Mouse (Mus musculus): Measurements from ENCODE around the gene Emp3. TPM values are rescaled to one million over a fixed set of nuclear protein-coding genes. Genes with fewer than 3 reads are reported as not detected.

Gene Emp3
- 13.4 and 29.4 TPM in 2 replicates for polyA plus RNA-seq (2012; rRNA removed)

DNA sequence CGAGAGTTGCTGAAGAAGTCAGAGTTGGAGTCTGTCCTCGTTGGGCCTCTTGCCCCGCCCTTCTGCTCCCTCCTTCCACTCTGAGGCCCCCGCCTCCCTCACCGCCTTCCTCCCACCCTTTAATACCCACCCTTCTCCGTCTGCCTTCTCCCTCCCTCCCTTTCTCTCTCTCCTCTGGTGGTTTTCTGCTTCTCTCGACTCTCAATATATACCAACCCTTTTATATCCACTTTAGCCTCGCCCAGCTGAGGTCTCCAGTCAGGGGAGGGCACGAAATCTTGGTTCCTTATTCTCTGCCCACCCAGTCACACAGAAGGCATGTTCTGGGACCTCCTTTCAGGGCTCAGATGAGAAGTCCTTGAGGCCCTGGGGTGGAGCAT lies at the start of gene Emp3:
Emp3 (minus strand) TSS at position 163 of the 380 bp plus-strand sequence.

DNA sequence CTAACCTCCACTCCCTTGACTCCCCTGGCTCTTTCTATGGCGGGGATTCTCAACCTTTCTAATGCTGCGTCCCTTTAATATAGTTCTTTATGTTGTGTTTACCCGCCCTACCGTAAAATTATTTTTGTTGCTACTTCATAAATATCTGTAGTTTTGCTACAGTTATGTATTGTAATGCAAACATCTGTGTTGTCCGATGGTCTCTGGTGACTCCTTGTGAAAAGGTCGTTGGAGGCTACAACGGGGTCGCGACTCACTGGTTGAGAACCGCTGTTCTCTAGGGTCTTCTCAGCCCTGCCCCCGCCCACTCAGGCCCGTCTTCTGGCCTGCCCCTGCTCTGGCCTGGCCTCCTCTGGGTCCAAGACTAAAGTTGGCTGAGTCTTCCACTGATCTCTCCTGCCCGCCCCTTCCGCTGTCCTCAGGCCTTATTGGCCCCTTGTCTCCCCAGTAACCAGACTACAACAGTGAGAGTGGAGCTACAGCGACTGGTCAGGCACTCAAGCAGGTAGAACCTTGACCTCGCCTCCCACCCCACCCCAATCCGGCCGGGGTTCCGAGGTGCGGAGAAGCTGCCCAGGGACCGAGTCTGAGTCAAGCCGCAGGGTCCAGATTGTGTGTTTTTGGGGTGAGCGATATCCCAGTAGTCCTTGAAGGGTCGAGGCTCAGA lies 2.7 kb upstream of the Emp3 start, which contains the start of gene Ccdc114:
Ccdc114 (plus strand) TSS at position 311 of the 667 bp plus-strand sequence.

DNA sequence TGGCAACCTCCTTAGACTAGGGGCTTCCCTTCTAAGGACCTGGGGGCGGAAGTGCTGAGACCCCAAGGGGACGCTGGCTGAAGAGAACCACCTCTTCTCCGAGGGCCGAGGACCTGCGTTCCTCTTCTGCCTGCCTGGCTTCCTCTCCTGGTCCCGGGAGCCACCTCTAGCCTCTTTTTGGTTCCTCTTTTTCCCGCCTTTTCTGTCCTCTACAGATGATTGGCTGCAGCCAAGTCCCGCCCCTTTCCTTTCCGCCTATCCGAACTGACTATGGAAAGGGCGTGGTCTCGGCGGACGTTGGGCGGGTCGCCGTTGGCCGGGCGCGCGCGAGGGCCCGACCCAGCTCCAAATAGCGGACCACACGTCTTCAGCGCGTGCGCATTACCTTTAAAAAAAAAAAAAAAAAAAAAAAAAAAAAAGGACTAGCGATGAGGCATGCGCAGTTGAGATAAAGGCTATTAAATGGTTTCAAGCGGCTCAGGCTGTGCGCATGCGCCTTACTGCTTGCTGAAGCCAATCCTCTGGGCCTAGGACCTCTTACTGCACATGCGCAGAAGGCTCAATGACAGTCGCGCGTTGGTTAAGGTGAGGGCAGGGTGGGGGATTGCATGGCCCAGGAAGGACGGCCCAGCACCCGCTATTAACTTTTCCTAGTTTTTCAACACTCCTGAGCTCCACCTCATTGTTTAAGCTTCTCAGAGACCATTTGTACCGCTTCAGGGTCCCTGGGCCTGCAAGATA lies 24.5 kb downstream of the Emp3 start, which contains the start of the genes Syngr4 and Tmem143:
Syngr4 (minus strand) TSS at position 198 of the 741 bp plus-strand sequence.
Tmem143 (plus strand) TSS at position 425 of the 741 bp plus-strand sequence.

DNA sequence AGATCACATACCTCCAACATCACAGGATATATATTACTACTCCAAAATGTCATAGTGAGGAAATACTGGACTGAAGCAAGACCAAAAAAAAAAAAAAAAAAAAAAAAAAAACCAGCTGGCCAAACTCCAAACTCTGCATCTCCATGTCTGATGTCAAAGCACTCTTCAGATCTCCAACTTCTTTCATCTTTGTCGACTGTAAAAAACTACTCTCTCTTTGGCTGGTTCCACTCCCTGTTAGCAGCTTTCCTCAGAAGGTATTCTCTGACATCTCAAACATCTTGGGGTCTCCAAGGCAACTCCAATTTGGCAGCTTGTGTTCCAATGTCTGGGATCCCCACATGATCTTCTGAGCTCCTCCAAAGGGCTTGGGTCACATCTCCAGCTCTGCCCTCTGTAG lies 42.9 kb downstream of the Emp3 start, which contains the start of gene Grin2d:
Grin2d (minus strand) TSS at position 101 of the 400 bp plus-strand sequence.

DNA sequence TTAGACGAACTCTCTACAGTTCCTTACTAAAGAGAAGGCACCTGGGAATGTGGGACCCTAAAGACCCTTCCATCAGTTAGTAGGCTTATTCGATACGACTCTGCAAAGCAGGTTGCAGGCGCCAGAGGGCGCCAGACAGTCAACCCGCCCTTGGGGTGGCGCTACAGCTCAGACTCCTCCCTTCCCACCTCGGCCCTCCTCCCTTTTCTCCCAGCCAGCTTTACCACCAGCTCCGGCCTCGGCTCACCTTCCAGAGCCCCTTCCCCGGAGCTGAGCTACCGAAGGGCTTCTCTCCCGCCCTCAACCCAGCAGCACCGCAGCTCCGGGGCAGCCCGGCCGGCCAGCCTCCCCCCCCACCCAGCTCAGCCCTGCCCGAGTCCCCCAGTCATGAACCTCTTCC lies 48.6 kb downstream of the Emp3 start, which contains the start of gene Kdelr1:
Kdelr1 (plus strand) TSS at position 149 of the 400 bp plus-strand sequence.

Other genes with a start within 250 kb of the Emp3 start
- 0.64 and 0.94 TPM in 2 replicates for gene Ntn5, start 237.4 kb downstream of the Emp3 start, polyA plus RNA-seq (2012; rRNA removed)
- gene Sec1, start 227.0 kb downstream of the Emp3 start, polyA plus RNA-seq (2012; rRNA removed), result 1.3 and 2.3 TPM in 2 replicates
- gene Car11, start 221.6 kb downstream of the Emp3 start, polyA plus RNA-seq (2012; rRNA removed), result 22.0 and 26.1 TPM in 2 replicates
- gene Dbp, start 216.3 kb downstream of the Emp3 start, polyA plus RNA-seq (2012; rRNA removed), result 7.3 and 9.1 TPM in 2 replicates
- gene Rpl18, start 205.9 kb downstream of the Emp3 start, polyA plus RNA-seq (2012; rRNA removed), result 1,250 and 1,262 TPM in 2 replicates
- 25.3 and 27.1 TPM in 2 replicates for gene Sphk2, start 203.4 kb downstream of the Emp3 start, polyA plus RNA-seq (2012; rRNA removed)
- 1.3 and 1.6 TPM in 2 replicates for gene Fam83e, start 200.2 kb downstream of the Emp3 start, polyA plus RNA-seq (2012; rRNA removed)
- gene Spaca4, start 195.6 kb downstream of the Emp3 start, polyA plus RNA-seq (2012; rRNA removed), result not detected in 2 replicates
- 85.6 and 107 TPM in 2 replicates for gene Lmtk3, start 137.7 kb downstream of the Emp3 start, polyA plus RNA-seq (2012; rRNA removed)
- gene Sult2b1, start 136.7 kb downstream of the Emp3 start, polyA plus RNA-seq (2012; rRNA removed), result 0.56 and 0.88 TPM in 2 replicates
- 155 and 323 TPM in 2 replicates for gene Cyth2, start 106.8 kb downstream of the Emp3 start, polyA plus RNA-seq (2012; rRNA removed)
- gene Kcnj14, start 96.6 kb downstream of the Emp3 start, polyA plus RNA-seq (2012; rRNA removed), result 1.2 and 1.3 TPM in 2 replicates
- 28.4 and 31.1 TPM in 2 replicates for gene Grwd1, start 90.5 kb downstream of the Emp3 start, polyA plus RNA-seq (2012; rRNA removed)
- gene Kdelr1, start 48.6 kb downstream of the Emp3 start, polyA plus RNA-seq (2012; rRNA removed), result 69.6 and 180 TPM in 2 replicates
- 2.4 and 2.7 TPM in 2 replicates for gene Grin2d, start 43.0 kb downstream of the Emp3 start, polyA plus RNA-seq (2012; rRNA removed)
- 0.26 and 0.89 TPM in 2 replicates for gene Syngr4, start 24.7 kb downstream of the Emp3 start, polyA plus RNA-seq (2012; rRNA removed)
- gene Tmem143, start 24.5 kb downstream of the Emp3 start, polyA plus RNA-seq (2012; rRNA removed), result 9.7 and 11.8 TPM in 2 replicates
- gene Ccdc114, start 2.7 kb upstream of the Emp3 start, polyA plus RNA-seq (2012; rRNA removed), result 5.4 and 5.8 TPM in 2 replicates
- 1.0 and 1.4 TPM in 2 replicates for gene Abcc6, start 108.9 kb upstream of the Emp3 start, polyA plus RNA-seq (2012; rRNA removed)
- gene Nomo1, start 112.3 kb upstream of the Emp3 start, polyA plus RNA-seq (2012; rRNA removed), result 32.7 and 33.3 TPM in 2 replicates
- gene Kcnj11, start 179.4 kb upstream of the Emp3 start, polyA plus RNA-seq (2012; rRNA removed), result 0.71 and 1.8 TPM in 2 replicates

Measured in central nervous system, embryonic 11.5 days (tissue).